Mouse (Mus musculus): ENCODE results near the gene Il11ra1. TPM values are rescaled to one million over a fixed set of nuclear protein-coding genes. Genes with fewer than 3 reads are reported as not detected.
"Not testable (repeated sequence)": the region's sequence is repeated elsewhere in the genome, so short reads cannot be mapped to it uniquely, and the experiment has no call there.

Gene Il11ra1
- total RNA-seq, 2 experiments from 2014 or later: 85.5 to 91.8 TPM

DNA sequence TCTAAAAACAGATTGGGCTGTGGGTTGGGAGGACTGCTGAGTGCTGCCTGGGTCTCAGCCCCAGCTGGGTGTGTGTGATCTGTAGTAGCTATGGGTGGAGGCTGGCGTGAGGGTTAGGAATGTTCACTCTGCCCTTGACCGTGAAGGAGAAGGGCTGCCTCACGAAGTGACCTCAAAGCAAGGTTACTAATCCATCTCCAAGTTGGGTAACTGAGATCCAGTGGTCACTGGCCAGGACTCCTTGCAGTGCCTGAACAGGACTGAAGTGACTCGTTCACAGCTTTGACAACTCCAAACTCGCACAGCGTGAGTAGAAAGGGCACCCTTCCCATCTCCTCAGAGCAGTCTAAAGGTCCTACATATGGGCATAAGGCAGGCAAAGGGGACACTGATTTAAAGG lies 20.9 kb upstream of the Il11ra1 start:
- no peak for DNase-seq
- intact Hi-C loops (cut with DNase I): no loop called here

DNA sequence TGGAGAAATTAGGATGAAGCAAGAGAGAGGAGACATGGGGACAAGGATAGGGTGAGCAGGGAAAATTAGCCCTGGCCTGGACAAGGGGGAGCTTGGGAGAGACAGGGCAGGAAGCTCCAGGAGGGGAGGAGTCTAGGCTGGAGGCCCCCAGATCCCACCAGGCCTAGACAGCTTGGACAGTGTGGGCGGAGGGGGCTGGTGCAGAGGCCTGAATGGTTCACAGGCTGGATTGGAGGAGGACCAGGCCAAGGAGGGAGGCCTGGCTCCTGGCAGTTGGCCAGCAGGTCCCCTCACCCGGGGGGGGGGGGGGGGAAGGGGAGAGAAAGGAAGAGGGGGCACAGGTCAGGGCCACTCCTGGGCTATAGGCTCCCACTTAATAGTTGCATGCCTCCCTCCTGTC lies 20.5 kb upstream of the Il11ra1 start:
- no peak for DNase-seq

DNA sequence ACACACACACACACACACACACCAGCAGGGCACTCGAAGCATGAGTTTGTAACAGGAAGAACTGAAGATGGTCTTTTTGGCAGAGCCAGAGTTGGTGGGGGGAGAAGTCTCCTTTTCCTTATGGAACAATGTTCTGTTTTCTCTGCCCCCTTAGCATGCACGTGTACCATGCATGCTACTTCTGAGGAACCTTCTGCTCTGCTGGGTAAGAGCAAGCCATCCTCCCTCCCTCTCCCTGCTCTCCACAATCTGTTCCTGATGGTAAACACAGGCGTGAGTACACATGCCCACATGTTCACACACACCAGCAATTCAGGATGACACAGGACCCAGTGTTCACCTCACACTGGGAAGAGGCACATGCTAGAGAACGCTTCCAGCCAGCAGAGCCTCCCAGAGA lies 18.6 kb upstream of the Il11ra1 start:
- DNase-seq: no peak
- intact Hi-C loops (cut with DNase I): no loop called here

More for the DNA sequence above, 20.5 kb upstream of the Il11ra1 start:
- intact Hi-C loops (cut with DNase I): no loop called here

DNA sequence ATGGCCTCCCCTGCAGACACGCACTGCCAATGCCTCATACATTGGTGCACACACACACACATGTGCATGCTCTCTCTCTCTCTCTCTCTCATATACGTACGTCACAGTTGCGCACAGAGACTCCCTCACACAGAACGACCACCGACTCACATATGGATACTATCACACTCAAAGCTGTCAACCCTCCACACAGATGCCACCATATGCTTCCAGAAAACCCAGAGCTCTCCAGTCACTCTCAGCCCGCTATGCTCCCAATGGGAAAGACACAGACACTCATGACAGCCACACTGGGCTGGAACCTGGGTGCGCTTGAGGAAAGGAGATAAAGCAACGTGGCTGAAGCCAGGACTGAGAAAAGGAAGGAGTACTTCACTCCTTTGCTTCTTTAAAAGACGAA lies 17.8 kb upstream of the Il11ra1 start:
- DNase-seq: no peak
- intact Hi-C loops (cut with DNase I): no loop called here

DNA sequence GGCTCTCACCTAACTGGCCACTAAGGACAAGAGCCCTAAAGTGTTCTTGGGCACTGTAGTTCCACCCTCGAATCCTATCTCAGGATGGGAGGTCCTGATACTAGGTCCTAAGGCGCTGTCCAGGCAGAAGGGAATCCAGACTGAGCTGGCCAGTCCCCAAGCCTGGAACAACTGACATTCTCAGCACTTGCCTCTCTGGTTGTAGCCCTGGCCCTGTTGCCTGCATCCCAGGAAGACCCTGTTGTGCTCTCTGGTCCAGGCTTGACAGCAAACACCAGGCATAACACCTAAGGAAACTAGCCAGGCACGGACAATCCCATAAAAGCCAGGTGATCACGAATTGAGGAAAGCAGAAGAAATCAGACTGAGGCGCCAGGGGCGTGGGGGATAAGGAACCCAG lies 17.0 kb upstream of the Il11ra1 start:
- no peak for DNase-seq
- intact Hi-C loops (cut with DNase I): no loop called here

DNA sequence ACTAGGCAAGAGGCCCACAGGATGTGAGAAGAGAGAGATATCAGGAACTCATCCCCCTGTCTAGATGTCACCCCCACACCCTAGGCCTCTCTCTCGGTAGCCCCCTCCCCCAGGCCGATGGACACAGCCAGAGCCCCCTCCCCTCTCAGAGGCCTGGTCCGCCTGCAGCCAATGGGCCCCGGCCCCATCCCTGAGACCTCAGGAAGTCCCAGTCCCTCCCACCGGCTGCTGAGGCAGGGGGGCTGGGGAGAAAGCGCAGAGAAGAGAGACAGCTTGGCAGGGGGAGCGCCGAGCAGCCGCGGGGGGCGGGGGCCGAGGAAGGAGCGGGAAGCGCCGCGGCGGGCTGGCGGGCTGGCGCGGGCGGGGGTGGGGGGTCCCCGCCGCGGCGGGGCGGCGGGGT lies 16.5 kb upstream of the Il11ra1 start:
- intact Hi-C loops (cut with DNase I); DNase-seq: not testable (repeated sequence)

DNA sequence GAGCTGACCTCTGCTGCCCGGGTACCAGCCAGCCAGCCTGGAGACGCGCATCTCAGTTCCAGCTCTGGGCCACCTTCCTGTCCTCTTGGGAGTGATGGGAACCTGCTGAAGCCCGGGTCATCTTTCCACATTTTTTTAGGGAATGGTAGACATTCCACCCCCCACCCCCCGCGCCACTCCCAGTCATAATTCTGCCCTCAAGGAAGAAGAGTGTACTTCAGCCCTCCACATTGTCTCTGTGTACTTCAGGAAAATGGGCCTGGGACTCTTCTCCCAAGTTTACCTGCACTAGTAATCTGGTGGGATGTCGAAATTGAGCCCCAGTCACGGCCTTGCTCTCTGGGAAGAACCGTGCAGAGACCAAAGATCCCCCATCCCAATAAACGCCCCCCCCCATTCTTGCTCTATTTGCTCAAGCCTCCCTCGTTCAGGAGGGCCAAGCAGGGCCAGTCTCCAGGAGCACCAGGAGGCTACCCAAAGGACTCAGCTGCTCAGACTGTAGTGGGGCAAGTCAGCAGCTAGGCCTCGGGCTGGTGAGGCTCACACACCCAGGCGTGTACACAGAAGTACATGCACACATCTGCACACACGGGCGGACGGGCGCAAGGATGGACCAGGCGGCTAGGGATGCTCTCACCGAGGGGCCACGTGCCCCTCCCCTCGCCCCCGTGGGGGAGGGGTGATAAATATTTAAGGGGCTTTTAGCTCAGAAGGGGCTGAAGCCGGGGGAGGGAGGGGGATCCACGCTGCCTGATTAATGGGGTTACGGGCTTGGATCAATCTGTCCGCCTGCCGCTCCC lies 15.5 kb upstream of the Il11ra1 start:
- DNase-seq: not testable (repeated sequence)

DNA sequence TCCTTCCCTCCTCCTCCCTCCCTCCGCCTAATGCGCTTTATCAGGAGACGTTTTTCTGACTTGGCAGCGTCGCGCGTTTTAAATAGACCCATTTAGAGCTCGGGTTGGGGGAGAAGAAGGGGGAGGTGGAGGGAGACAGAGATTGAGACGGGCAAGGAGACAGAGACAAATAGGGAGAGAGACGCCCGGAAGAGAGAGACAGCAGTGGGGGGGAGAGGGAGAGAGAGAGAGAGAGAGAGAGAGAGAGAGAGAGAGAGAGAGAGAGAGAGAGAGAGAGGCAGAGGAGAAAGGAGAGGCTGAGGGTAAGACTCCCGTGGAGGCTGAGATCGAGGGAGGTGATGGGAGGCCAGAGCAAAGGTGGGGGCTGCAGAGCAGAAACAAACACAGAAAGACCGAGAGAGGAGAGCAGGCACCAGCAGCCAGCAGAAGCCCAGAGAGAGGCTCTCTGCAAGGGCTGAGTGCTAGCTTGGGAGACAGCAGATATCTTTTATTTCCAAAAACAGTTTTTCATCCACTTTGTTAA lies 14.8 kb upstream of the Il11ra1 start:
- DNase-seq; intact Hi-C loops (cut with DNase I): not testable (repeated sequence)

More for the DNA sequence above, 15.5 kb upstream of the Il11ra1 start:
- intact Hi-C loops (cut with DNase I): not testable (repeated sequence)

DNA sequence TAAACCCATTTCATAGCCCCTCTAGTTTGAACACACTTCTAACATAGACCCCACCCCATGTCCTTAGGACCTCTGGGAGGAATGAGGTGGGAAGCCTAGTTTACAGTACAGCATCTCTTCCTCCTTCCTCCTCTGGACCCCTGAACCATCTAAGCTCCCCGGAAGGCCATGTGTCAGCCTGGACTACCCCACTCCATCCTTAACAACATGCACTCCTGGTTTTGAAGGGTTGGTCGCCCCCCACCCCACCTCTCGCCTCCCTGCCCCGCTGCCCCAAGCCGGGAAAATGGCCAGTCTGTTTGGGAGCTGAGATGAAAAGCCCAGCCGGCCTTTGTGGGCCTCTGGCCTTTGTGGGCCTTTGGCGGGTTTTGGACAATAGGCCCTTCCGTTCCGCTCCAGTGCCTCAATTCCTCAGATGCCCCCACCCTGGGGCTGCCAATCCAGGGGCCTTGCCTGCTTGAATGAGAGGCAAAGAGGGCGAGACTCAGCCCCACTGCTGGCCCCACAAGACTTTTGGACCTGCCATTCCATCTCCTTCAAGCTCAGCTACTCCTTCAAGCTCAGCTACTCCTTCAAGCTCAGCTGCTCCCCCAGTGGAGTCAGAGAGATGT lies 13.8 kb upstream of the Il11ra1 start:
- intact Hi-C loops (cut with DNase I); DNase-seq: not testable (repeated sequence)

DNA sequence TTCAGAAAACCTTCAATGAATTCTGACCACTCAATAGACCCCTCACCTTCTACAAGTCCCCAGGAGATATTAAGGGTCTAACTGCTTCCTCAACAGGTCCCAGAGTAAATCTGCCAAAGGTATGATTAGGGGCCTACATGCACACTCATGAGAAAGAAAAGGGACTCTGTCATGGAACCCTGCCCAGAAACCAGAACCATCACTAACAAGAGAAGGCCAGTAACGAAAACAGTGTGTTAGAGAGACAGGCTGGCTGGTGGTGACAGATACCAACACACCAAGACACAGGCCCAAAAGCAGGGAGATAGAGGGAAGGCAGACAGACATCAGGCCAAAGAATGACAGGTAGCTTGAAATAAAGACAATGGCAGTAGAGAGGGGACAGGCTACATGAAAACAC lies 11.2 kb upstream of the Il11ra1 start:
- DNase-seq; intact Hi-C loops (cut with DNase I): not testable (repeated sequence)

DNA sequence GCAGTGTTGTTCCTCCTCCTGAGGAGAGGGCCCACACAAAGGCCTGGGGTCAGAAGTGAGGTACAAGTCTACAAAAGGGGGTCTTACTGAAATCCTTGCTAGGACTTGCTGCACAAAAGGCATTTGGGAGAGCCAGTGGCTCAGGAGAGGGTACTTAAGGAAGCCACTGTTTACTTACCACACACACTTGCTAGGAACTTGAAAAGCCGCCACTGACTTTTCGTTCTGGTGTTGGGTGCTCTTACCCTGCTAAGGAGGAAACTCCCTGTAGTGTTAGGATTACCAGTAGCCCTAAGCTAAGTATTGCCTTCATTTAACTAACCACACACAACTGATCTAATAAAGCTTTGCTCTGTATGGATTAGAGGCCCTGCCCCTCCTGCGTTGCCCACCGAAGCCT lies 9.8 kb upstream of the Il11ra1 start:
- intact Hi-C loops (cut with DNase I); DNase-seq: not testable (repeated sequence)

DNA sequence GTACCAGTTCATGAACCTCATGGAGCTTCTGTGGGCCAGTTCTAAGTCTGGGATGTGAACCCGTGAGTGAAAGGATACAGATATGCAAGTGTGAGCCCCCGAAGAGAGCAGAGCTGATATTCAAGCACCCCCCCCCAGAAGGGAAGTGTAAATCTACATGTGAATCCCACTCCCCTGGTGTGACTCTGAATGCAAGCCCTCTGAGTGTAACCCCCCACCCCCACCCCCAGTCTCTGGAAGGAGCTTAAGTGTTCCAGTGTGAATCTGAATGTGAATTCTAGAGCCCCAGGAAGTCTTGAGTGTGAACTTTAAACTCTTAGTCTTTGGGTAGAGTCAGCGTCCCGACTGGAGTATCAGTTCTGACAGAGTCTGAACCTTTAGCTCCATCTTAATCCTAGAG lies 6.3 kb upstream of the Il11ra1 start:
- DNase-seq; intact Hi-C loops (cut with DNase I): not testable (repeated sequence)

DNA sequence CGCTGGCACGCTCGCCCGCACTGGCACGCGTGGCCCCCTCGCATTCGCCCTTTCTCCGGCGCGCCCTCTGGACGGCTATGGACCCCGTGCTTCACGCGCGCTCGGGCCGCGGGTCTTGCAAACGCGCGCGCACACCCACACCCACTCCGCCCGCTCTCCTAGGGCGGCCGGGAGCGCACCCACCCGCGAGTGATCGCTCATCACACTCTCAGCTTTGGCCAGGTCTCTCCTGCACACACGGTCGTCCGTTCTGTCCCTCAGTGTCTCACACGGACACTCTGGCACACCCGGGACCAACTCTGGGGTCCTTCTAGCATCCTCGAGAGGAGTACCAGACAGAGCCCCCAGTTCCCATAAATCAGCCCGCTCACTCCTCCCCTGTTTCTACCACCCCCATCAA lies 4.0 kb upstream of the Il11ra1 start:
- DNase-seq: not testable (repeated sequence)
- intact Hi-C loops (cut with DNase I): loop anchor here (2.0 kb wide), 1 partner anchor 43 kb away; no protein-coding TSS in a partner anchor

DNA sequence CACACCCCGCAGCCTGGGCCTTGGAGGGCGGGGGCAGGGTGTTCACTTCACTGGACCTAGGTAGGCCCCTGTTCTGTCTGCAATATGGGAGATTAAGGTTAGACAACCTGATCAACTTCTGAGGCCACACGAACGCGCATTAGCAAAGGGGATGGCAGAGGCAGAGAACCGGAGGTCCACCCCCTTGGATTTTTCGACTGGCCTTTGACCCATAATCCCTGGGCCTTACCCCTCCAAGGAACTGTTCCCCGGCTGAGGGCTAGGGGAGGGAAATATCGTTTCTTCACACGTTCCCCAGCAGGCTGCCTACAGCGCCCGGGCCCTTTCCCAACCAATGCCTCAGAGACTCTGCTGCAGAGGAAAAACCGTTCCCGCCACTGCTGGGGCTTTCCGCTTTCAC lies 3.3 kb upstream of the Il11ra1 start:
- intact Hi-C loops (cut with DNase I): loop anchor here (2.0 kb wide), 1 partner anchor 44 kb away; no protein-coding TSS in a partner anchor
- not testable (repeated sequence) for DNase-seq

DNA sequence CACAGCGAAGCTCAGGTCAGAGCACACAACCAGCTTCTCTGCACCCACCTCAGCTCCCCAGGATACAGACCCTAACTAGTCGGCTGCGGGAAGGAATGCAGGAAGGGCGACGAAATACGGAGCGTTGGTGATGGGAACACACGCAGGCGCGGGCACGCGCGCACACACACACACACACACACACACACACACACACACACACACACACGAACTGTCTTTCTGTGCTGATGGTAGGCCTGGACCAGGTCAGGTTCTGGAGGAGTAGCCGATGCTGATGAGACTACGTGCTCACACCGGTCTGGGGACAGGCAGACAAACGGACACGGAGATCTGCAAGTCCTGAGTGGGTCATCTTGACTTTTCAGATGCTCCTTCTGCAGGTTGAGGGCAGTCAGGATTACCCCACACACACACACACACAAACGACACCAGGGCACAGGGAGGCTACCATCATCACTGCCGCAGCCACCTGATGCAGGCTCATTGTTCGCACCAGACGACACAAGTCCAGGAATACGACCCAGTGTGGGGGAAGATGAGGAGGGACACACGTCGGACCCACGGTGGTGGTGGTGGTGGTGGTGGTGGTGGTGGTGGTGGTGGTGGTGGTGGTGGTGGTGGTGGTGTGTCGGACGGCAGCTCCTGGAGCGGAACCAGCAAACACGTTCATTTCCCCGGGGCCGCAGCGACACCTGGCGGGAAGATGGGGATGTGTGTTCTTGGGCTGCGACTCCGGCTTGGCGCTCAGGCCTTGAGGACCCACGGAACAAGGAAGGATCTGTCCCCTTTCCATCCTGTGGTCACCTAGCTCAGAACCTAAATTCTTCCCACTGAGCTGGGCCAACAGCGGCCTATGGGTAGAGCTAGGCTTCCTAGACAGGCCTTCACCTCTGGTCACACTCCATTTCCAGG lies 2.6 kb upstream of the Il11ra1 start, which contains the start of gene Cntfr:
Gene Cntfr, minus strand, starts transcription at position 160 of the 912 bp plus-strand sequence.
- DNase-seq: peak; percentile 86 to 89

DNA sequence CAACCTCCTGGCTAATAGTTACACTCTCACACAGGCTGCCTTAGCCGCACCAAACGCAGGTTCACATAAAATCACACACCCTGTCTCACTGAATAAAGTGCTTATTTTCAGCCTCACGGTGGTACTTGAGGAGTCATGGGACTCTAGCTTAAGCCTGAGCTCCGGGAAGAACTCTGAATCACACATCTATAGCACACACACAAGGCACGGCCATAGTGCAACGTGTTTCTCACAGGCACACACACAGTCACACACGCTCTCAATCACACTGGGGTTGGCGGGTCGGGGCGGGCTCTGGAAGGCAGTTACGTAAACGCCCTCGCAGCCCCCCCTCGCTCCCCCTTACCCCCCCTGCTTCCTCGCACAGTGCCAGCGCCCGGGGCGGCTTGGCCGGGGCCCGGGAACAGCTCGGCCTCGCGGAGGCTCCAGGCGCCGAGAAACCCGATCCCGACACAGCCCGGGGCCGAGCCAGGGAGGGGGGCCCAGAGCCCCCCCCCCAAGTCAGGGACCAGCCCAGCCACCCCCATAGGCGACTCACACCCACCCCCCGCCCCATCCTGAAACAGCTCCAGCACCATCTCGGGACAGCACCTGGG lies 1.3 kb upstream of the Il11ra1 start:
- intact Hi-C loops (cut with DNase I): not testable (repeated sequence)
- peak; percentile 59 to 62 for DNase-seq

More for the DNA sequence above, 2.6 kb upstream of the Il11ra1 start, which contains the start of gene Cntfr:
- intact Hi-C loops (cut with DNase I): loop anchor here (2.0 kb wide), 1 partner anchor 44 kb away; no protein-coding TSS in a partner anchor

DNA sequence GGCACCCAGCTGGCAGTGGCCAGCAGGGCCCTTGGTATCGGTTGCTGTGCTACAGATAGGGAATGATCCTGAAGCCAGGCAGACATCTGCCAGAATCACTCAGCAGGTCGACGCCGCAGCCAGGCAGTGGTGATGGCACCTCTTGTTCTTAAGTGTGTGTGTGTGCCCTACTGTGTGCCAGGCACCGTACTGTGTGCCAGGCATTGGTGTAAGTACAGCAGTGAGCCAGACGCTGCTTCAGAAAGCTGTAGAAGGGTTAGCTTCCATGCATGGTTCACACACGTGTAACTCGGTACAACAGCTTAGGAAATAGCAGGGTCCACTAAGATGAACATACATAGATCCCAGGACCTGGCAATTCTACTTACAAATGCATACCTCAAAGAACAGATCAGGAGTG lies 435 bp downstream of the Il11ra1 start:
- DNase-seq; intact Hi-C loops (cut with DNase I): not testable (repeated sequence)

DNA sequence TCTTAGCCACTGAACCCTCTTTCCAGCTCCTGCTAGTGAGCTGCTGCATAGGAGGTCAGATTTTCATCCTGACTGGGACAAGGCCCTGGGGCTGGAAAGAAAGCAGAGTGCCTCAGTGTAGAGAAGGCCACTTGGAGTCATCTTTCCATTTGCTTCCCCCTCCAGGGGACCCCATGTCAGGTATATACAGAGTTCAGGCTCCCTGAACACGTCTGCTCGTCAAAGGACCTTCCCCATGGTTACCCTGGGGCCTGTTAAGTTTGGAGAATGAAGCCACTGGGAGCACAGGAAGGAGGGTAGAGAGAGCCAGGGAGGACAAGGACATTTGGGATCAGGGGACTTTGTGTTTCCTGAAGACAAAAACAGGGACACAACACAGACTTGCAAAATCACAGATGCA lies 2.4 kb downstream of the Il11ra1 start:
- DNase-seq; intact Hi-C loops (cut with DNase I): not testable (repeated sequence)

DNA sequence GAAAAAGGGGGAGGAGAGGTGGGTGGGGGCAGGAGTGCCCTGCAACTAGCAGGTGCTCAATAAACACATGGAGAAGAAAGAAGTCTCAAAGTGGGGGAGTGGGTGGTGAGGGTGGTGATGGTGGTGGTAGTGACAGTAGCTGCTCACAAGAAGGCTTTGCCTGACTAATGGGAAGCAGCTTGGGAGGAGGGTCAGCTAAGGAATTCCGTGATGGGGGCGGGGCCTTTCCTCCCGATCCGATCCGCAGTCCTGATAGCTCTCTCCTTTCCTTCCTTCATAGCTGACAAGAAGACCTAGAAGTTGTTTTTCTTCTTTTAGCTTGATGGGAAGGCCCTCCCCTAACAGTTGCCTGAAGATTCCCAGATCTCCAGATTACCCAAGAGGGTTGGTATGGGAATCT lies 4.9 kb downstream of the Il11ra1 start:
- intact Hi-C loops (cut with DNase I): loop anchor here (5.0 kb wide), 1 partner anchor 87 kb away; no protein-coding TSS in a partner anchor
- DNase-seq: no peak

All from heart, postnatal 36 days (tissue).